Mouse (Mus musculus) megakaryocyte progenitor cell, adult 5-6 weeks (primary cell): ENCODE measurements around the gene Mamdc4. TPM values are rescaled to one million over a fixed set of nuclear protein-coding genes. Genes with fewer than 3 reads are reported as not detected.

Experiments
- ATAC-seq: replicated peaks from 2 replicates; pipeline ENCODE4 v1.8.0; 2016; ENCODE audit warnings: mild to moderate bottlenecking, moderate TSS enrichment, inconsistent platforms; ENCODE audit not compliant: poor library complexity
- total RNA-seq, 2 experiments: library from RNA; stranded (forward) in 1 of 2; stranded (reverse) in 1 of 2; fragments of 157-497, 149-512 nt in 1 of 2; fragments of 200-1000 nt in 1 of 2; gene quantifications; 2 replicates each; pipeline versions ENCODE4 v1.2.3 to v1.2.4; 2015 to 2017

Mamdc4 gene
- total RNA-seq, 2 experiments from 2014 or later = 0.12 to 0.86 TPM

DNA sequence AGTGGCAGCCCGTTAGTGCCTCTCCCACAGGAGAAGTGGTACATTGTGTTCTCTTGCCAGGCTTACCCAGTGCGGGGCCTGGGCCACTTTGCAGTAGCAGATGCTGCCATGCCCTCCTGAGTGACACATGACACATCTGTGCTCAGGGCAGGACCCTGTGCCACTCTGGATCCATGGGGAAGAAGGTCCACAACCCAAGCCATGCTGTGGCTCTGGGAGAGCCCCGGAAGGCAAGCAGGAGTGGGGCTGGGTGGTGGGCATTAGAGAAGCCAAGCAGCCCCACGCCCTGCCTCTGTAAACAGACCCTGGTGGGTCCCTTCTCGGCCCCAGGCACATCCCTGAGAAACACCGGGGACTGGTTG, 8.5 kb upstream of the Mamdc4 start:
- ATAC-seq = no peak

DNA sequence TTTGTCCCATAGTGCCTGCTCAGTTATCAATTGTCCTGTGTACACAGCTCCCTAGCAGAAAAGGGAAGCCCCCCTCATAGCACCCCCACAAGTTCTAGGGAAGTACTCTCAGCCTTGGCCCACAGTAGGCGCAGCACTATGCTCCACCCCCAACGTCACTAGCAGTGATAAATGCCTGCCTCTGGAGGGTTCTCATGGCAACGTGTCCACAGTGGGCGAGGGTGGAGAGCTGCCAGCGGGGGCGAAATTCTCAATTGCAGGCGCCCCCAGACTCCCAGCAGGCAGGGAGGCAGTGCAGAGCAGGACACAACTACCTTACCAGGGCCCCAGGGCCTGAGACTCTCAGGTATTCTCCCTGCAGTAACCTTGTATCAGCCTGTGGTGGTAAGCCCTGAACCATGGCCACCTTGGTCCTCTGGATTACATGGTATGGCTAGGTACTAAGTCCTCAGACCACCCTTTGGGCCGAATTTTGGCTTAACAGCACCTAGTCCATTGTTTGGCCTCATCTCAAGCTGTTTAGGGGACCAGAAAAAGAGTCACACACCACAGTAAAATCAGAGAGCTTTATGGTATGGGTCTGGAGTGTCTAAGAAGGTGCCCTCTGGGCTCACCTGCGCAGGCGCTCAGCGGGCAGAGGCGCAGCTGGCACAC, 7.9 kb upstream of the Mamdc4 start:
- ATAC-seq = peak; percentile 42

GRCm38 (mm10) chr2:25581901-25582301, 7.3 kb upstream of the Mamdc4 start:
- peak; percentile 3; the same call in 1 of the 2 replicates for ATAC-seq

DNA sequence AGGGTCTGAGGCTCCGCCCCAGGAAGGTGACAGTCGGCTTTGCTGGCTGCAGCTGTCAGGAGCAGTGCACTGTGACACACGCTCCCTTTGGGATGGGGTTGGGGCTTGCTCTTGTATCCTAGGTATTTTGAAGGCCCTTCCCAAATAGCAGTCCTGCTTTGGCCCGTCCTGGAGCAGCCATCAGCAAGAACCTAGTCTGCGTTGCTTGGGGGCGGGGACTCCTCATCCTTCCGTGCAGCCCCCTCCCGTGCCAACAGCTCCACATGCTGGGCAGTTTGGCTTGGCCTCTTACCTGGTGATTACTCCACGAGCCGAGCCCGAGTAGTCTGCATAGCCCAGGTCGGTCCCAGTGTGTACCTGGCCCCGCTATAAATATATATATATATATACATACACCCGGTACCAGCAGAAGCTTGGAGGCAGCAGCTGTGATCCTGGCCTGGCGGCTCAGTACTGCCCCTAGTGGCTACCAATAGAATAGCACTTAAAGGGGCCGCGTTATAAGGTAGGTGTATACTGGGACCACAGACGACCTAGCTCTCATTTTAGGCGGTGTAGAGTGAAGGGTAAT, 6.7 kb upstream of the Mamdc4 start, which contains the start of gene Ajm1:
Gene Ajm1 (minus strand): TSS at position 464 of the 571 bp plus-strand sequence.
- ATAC-seq = peak; percentile 74

DNA sequence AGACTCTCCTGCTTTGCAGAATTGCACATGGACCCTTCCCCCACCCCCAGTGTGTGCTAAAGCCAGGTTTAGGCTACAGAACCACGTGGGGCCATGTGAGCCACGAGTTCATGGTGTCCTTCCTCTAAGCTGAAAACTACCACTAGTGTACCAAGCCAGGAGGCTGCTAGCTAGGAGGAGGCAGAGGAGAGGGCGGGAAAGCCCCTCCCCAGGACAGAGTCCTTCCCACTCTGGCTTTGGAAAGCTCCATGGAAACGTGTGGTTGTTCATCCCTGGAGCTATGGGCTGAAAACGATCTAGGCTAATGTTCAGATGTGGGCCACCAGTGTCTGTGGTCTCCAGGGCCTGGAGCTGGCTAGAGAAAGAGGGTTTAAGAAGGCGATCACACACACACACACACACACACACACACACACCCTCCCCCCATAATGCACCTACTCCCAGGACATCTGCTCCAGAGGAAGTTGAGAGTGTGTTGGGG, 6.0 kb upstream of the Mamdc4 start:
- ATAC-seq = no peak

- ATAC-seq = 0 out of 2 replicates have a peak, but pooled peaks have one; percentile 16
Measured at GRCm38 (mm10) chr2:25579737-25580460, 5.3 kb upstream of the Mamdc4 start.

GRCm38 (mm10) chr2:25578796-25579736, 4.4 kb upstream of the Mamdc4 start:
- ATAC-seq = no peak

GRCm38 (mm10) chr2:25577951-25578795, 3.5 kb upstream of the Mamdc4 start:
- ATAC-seq = no peak

- no peak for ATAC-seq
Measured at GRCm38 (mm10) chr2:25576965-25577891, 2.6 kb upstream of the Mamdc4 start.

DNA sequence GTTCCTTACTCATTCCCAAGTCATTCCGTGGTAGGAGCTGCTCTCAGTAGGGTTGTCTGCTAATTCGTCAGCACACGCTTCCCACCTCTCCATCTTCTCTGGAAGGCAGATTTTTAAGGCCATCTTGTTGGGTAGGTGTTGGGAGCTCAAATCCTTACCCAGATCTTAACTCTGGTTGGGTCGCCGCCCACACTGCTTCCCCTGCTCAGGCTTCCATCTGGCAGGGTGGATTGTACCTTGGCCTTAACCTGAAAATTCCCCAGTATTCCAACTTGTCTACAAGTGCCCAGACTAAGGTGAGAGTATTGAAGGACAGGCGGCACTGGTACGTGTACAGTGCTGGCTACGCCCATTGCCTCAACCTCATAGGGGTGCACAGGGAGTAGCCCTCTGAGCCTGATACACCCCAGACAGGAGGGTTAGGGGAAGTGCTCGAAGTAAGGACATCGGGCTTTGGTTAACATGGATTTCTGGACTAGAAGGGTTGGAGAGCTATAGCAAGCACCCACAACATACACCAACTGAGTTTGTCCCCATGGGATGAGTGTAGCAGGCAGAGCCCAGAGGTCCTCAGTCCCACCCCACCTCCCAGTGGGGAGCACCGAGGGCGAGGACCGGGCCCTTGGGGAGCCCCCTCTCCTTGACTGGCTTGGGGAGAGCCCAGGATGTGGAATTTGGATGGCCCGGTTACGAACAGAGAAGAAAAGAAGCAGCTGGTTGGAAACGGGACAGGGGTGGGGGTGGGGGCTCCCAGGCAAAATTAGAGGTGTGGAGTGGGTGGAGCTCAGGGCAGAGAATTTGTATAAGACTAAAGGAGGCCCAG, 1.6 kb upstream of the Mamdc4 start:
- ATAC-seq = no peak

DNA sequence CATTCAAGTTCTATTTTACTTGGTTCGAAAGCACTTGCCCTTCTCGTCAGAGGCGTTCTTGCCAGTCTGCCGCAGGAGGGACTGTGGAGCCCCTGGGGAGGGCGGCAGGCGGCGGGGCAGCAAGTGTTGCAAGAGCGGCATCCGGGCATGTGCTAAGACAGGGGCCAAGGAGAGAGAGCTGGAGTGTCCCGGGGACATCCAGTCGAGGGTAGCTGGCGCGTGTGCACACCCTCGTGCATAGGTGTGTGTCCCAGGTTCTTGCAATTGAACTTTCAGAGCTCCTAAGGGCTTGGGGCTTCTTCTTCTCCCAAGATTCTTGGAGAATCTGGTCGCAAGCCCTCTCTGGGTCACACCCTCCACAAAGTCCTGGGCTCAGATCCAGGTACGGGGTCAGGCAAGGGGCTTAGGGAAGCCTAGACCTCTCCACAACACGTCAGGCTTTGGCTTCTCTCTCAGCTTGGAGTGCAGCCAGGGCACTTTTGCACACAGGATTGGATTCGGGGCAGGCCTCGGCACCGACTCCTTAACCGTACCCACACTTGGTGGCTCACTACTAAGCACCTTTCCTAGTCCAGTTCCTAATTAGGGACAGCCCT, 885 bp upstream of the Mamdc4 start:
- peak; percentile 22 for ATAC-seq

- no peak for ATAC-seq
Measured at GRCm38 (mm10) chr2:25574136-25574535, 509 bp downstream of the Mamdc4 start.

DNA sequence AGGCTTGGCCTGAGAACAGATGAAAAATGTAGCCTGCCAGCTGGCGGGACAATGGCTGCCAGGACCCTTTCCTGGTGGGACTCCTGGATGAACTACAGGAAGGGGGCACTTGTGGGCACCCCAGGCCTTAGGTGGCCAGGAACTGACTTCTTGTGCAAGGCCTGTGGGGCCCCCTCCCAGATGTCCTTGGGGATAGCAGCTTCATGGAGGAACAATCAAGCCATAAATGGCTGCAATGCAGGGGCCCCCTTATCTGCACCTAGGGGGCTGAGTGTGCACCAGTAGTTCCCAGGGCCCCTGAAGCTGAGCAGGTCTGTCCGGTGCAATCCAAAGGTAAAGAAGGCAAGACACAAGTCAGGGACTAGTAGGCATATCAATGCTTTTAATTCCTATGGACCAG, 1.6 kb downstream of the Mamdc4 start:
- no peak for ATAC-seq

GRCm38 (mm10) chr2:25571221-25571620, 3.4 kb downstream of the Mamdc4 start:
- no peak for ATAC-seq

DNA sequence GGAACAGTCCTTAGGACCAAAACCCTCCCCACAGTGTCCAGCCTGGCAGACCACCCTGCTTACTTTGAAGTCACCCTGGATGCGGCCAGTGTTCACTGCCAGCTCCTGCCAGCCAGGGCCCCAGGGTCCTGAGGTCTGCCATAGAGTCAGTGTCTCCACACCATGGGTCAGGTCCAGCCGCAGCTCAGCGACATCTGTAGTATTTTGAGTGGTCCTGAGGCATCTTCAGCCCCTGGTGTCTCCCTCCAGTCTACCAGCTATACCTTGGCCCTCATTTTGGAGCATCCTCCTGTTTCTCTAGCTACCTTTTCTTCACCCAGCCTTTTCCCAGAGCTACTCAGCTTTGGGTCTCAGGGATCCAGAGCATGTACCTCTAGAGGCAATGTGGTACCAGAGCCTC, 5.3 kb downstream of the Mamdc4 start:
- ATAC-seq = no peak

GRCm38 (mm10) chr2:25568473-25569019, 6.1 kb downstream of the Mamdc4 start:
- ATAC-seq = no peak

- no peak for ATAC-seq
Measured at GRCm38 (mm10) chr2:25566558-25566957, 8.1 kb downstream of the Mamdc4 start.
